Mouse (Mus musculus) T-helper 1 cell (primary cell): ENCODE measurements around the gene Ubxn1.

Experiments
- in situ Hi-C: fragments of 300-600 bp; cut with MboI, MseI; formaldehyde crosslinking; loops from one replicate; pipeline ENCODE4 v1.15.1; 2025; ENCODE audit warnings: high pct_unique_total_duplicates

Gene Ubxn1

DNA sequence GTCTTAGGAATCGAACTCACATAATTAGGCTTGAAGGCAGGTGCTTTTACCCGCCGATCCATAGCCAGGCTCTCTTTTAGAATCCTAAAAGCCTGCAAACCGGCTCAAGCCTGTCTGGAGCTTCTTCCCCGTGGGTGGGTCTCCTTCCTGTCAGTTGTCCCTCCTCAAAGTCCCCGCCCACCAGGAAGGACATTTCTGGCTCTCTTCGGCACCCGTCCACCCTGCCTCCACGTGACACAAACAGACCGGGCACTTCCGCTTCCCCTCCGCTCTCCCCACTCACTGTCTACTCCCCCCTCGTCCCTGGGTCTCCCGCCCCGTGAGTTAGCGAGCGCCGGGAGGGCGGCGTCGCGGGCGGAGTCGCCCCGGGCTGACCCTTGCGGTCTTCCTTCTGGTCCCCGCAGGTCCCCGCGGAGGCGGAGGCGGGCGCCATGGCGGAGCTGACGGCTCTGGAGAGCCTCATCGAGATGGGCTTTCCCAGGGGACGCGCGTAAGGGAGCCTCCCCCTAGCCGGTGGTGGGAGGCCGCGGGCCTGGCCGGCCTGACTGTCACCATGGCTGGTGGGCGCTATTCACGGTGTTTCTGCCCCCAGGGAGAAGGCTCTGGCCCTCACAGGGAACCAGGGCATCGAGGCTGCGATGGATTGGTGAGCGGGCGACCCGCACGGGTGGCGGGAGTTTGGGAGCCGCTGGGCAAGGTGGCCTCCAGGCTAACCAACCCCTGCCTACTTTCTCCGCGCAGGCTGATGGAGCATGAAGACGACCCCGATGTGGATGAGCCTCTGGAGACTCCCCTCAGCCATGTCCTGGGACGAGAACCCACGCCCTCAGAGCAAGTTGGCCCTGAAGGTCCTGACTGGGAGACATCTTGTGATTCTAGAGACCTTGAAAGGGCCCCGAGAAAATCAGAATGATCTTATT lies at the start of gene Ubxn1:
Ubxn1 (plus strand) TSS at position 230 of the 920 bp plus-strand sequence.
- in situ Hi-C loops = loop anchor here (5.0 to 25.0 kb wide), 3 partner anchors 34 to 591 kb away; partner anchors contain the start of genes Bscl2 and Gng3

- in situ Hi-C loops = loop anchor here (5.0 kb wide), 1 partner anchor 65 kb away; the partner anchor contains the start of gene Nxf1
These were observed 48.6 kb upstream of the Ubxn1 start for GRCm38 (mm10) chr19:8822696-8823095.

GRCm38 (mm10) chr19:8829660-8830059 lies 41.6 kb upstream of the Ubxn1 start, which contains the start of gene AC129217.1:
TSS of gene AC129217.1 (plus strand) at chr19:8829773.
- in situ Hi-C loops = loop anchor here (25.0 kb wide), 1 partner anchor 1058 kb away; the partner anchor contains the start of gene Incenp

GRCm38 (mm10) chr19:8830664-8831063 lies 40.6 kb upstream of the Ubxn1 start:
- in situ Hi-C loops = loop anchor here (25.0 kb wide), 1 partner anchor 1057 kb away; the partner anchor contains the start of gene Incenp

- in situ Hi-C loops = loop anchor here (25.0 kb wide), 1 partner anchor 1056 kb away; the partner anchor contains the start of gene Incenp
These were observed 40.0 kb upstream of the Ubxn1 start for GRCm38 (mm10) chr19:8831262-8831661.

GRCm38 (mm10) chr19:8832971-8833370 lies 38.3 kb upstream of the Ubxn1 start:
- in situ Hi-C loops = loop anchor here (25.0 kb wide), 1 partner anchor 1054 kb away; the partner anchor contains the start of gene Incenp

DNA sequence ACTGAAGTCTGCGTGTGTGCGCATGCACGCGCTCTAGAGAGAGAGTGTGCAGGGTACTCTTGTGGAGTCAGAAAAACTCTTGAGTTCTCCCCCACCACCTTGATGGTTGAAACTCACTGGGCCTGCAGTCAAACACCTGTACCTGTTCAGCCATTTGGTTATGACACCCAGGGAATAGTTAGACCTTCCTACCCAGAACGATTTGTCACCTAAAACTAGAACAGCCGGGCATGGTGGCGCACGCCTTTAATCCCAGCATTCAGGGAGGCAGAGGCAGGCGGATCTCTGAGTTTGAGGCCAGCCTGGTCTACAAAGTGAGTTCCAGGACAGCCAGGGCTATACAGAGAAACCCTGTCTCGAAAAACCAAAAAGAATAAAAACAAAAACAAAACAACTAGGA lies 35.0 kb upstream of the Ubxn1 start:
- in situ Hi-C loops = loop anchor here (5.0 to 25.0 kb wide), 3 partner anchors 36 to 1051 kb away; partner anchors contain the start of genes Incenp and Ubxn1

- in situ Hi-C loops = loop anchor here (5.0 to 25.0 kb wide), 3 partner anchors 35 to 1050 kb away; partner anchors contain the start of genes Incenp and Ubxn1
These were observed 34.0 kb upstream of the Ubxn1 start, which contains the start of gene Bscl2 for GRCm38 (mm10) chr19:8837251-8837791. TSS of gene Bscl2 (plus strand) at chr19:8837467.

DNA sequence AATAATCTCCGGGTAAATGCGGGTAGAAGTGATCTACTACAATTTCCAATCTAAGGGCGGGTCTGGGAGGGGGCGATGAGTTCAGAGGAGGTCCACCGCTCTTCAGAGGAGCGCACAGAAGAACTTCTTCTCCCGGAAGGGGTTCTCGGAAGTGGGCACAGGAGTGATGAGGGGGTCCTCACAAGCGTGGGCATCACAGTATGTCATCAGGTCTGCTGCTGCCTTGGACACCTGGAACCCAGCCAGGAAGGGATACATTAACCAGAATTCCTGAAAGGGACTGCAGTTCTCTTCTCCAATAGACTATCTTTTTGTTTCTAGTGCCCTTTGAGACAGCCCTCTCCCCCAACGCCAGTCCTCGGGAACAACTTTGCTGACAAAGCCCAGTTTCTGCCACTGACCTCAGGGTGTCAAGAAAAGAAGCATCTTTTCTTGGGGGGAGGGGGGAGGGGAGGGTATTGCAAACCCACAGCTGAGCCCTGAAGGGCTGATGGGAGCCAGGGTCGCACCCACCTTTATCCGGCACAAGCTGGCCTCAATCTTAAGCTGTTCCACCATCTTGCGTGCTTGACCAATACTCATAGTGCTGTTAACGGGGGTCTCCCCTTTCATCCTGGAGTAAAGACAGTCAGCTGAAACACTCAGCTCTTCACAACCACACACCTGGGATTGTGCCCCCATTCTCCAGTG lies 33.1 kb upstream of the Ubxn1 start:
- in situ Hi-C loops = loop anchor here (5.0 to 25.0 kb wide), 3 partner anchors 34 to 1049 kb away; partner anchors contain the start of genes Incenp and Ubxn1

GRCm38 (mm10) chr19:8839103-8839907 lies 32.0 kb upstream of the Ubxn1 start, which contains the start of gene Gng3:
TSS of gene Gng3 (minus strand) at chr19:8839194.
- in situ Hi-C loops = loop anchor here (5.0 to 25.0 kb wide), 3 partner anchors 33 to 1048 kb away; partner anchors contain the start of genes Incenp and Ubxn1

DNA sequence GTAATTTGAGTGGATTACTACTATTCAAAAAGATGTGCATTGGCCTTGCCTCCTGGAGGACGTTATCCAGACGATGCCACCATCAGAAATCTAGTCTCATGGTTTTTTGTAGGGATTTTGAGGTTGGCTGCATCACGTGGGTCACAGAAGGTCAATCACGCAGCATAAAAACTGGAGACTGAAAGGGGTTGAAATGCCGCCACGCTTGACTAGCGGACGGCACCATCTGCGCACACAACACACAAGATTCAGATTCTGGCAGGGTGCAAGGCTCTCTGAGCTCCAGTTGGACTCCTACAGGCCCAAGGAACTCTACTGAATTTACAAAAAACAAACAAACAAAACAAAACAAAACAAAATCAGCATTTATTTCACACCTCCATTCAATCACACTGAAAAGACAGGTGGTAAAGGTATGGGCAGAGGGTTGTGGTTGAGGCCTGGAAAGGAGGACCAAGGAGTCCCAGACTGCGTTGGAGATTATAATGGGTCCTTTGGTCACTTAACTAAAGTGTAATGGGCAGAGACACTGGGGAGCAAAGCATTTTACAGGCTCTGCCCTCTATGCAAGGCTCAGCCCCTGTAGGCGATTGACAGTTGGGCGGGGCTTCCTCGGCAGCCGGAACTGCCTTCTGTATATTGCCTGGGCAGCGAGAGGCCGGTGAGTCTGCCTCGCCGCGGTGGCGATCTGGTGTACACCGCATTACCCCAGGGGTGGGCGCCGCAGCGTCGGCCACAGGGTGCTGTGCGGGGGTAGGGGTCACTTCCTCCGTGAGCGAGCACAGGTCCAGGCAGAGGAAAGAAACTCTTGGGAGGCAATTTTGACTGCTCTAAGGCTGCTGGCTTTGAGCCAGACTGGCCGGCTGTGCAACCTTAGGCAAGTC lies 31.1 kb upstream of the Ubxn1 start:
- in situ Hi-C loops = loop anchor here (5.0 to 25.0 kb wide), 3 partner anchors 32 to 1047 kb away; partner anchors contain the start of genes Incenp and Ubxn1

GRCm38 (mm10) chr19:8841012-8841411 lies 30.3 kb upstream of the Ubxn1 start:
- in situ Hi-C loops = loop anchor here (25.0 kb wide), 1 partner anchor 1046 kb away; the partner anchor contains the start of gene Incenp

GRCm38 (mm10) chr19:8842961-8843360 lies 28.3 kb upstream of the Ubxn1 start:
- in situ Hi-C loops = loop anchor here (25.0 kb wide), 1 partner anchor 1044 kb away; the partner anchor contains the start of gene Incenp

- in situ Hi-C loops = loop anchor here (5.0 to 25.0 kb wide), 2 partner anchors 268 to 1043 kb away; partner anchors contain the start of gene Incenp
These were observed 26.7 kb upstream of the Ubxn1 start for GRCm38 (mm10) chr19:8844371-8845129.

GRCm38 (mm10) chr19:8848356-8848755 lies 22.9 kb upstream of the Ubxn1 start:
- in situ Hi-C loops = loop anchor here (5.0 to 25.0 kb wide), 2 partner anchors 264 to 1039 kb away; partner anchors contain the start of gene Incenp

DNA sequence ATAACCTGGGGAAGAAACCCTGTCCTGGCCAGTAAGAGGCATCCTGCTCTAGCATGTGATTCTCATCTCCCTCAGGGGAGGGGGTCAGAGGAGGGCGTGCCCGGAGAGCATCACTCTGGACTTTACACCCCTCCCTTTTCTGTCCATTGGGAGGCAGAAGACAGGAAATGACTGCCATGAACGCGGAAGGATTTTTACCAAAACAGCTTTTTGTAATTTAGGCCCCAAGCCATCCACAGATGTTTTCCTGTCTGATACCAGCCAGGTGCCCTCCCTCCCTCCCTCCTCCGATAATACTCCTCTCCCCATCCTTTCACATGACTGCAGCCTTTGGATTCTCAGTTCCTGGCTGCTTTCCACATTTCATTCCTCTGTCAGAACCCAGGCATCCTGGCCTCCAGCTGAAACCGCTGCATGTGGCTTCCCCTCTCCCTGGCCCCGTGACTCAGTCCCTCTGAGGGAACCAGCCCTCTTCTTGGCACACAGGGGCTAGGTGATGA lies 20.8 kb upstream of the Ubxn1 start, which contains the start of gene Lrrn4cl:
Lrrn4cl (plus strand) TSS at position 367 of the 500 bp plus-strand sequence.
- in situ Hi-C loops = loop anchor here (25.0 kb wide), 2 partner anchors 487 to 612 kb away; no protein-coding TSS in a partner anchor

- in situ Hi-C loops = loop anchor here (25.0 kb wide), 2 partner anchors 486 to 611 kb away; no protein-coding TSS in a partner anchor
These were observed 19.7 kb upstream of the Ubxn1 start for GRCm38 (mm10) chr19:8851639-8852038.
